Mouse (Mus musculus) hindbrain, embryonic 16.5 days (tissue): ENCODE results near the gene Slc25a10. TPM values are rescaled to one million over a fixed set of nuclear protein-coding genes. Genes with fewer than 3 reads are reported as not detected.

Experiments used
- ATAC-seq: fragments of 200-750 bp; cut with Nextera tagmentation; 2 replicates; pipeline ENCODE4 v1.8.0; 2017; ENCODE audit warnings: moderate TSS enrichment, moderate library complexity
- H3K27ac ChIP-seq: fragments of 300-500 bp; sonication (generic); 2 replicates; pipeline ENCODE4 v1.5.1; 2014; ENCODE audit warnings: low read depth, mild to moderate bottlenecking, control low read depth, low read length, moderate library complexity
- H3K27me3 ChIP-seq: fragments of 300-500 bp; sonication (generic); replicated peaks from 2 replicates; pipeline ENCODE4 v1.6.1; 2014; ENCODE audit warnings: low read length; ENCODE audit not compliant: control insufficient read depth, insufficient read depth
- H3K36me3 ChIP-seq: fragments of 300-500 bp; sonication (generic); 2 replicates; pipeline ENCODE4 v1.6.1; 2014; ENCODE audit warnings: mild to moderate bottlenecking, low read length, moderate library complexity, mixed read lengths; ENCODE audit not compliant: control insufficient read depth, insufficient read depth
- H3K4me1 ChIP-seq: fragments of 300-500 bp; sonication (generic); 2 replicates; pipeline ENCODE4 v1.6.1; 2014; ENCODE audit warnings: low read depth, low read length; ENCODE audit not compliant: control insufficient read depth, insufficient read depth
- H3K4me2 ChIP-seq: fragments of 300-500 bp; sonication (generic); 2 replicates; pipeline ENCODE4 v1.6.1; 2014; ENCODE audit warnings: mild to moderate bottlenecking, low read length, control low read depth, moderate library complexity
- H3K4me3 ChIP-seq: fragments of 300-500 bp; sonication (generic); 2 replicates; pipeline ENCODE4 v1.5.1; 2014; ENCODE audit warnings: mild to moderate bottlenecking, low read length, control low read depth, moderate library complexity
- H3K9ac ChIP-seq: fragments of 300-500 bp; sonication (generic); 2 replicates; pipeline ENCODE4 v1.6.1; 2014; ENCODE audit warnings: low read depth, mild to moderate bottlenecking, control low read depth, low read length, moderate library complexity
- H3K9me3 ChIP-seq: fragments of 300-500 bp; sonication (generic); 2 replicates; pipeline ENCODE4 v1.6.1; 2014; ENCODE audit warnings: mild to moderate bottlenecking, low read length, moderate library complexity; ENCODE audit not compliant: control insufficient read depth
- WGBS: fragments of 180-500 bp; shearing (Covaris S2); extraction: QIAGEN DNeasy Blood & Tissue Kit; methylation state at CpG from one replicate; pipeline ENCODE4 v1.1.7; 2014; 5-methylcytosine and 5-hydroxymethylcytosine counted together
- polyA plus RNA-seq: library from polyadenylated mRNA; unstranded; fragments of >200 nt; fragmentation: Nextera tagmentation; extraction: Ambion mirVana; gene quantifications from 2 replicates; pipeline ENCODE4 v1.2.1, GENCODE M21; 2015

Gene Slc25a10
- polyA plus RNA-seq, 1 experiment from 2014 or later: 31.2 TPM

GRCm38 (mm10) chr11:120501018-120501417 is 9.4 kb downstream of the Slc25a10 start:
- Histone ChIP-seq H3K27me3 (no peaks in the 10 kb centered on the region), H3K9me3 (no peaks in the 10 kb centered on the region), H3K27ac (no peak overlapping the region), H3K36me3 (peaks cover 11% of the 10 kb centered on the region; the same call in 1 of the 2 replicates), H3K4me1 (no peaks in the 10 kb centered on the region), H3K4me2 (no peak overlapping the region), H3K9ac (no peak overlapping the region), H3K4me3 (no peak overlapping the region)
- no peak for ATAC-seq
- 68% methylated on average over 6 of the region's 6 CpGs for WGBS

- Histone ChIP-seq H3K9me3 (no peaks in the 10 kb centered on the region), H3K27me3 (no peaks in the 10 kb centered on the region), H3K4me2 (no peak overlapping the region), H3K9ac (no peak overlapping the region), H3K27ac (no peak overlapping the region), H3K4me3 (no peak overlapping the region), H3K36me3 (peaks cover 8% of the 10 kb centered on the region; the same call in 1 of the 2 replicates), H3K4me1 (no peaks in the 10 kb centered on the region)
- ATAC-seq: no peak
- 90% methylated on average over 4 of the region's 4 CpGs for WGBS
These were observed 10.1 kb downstream of the Slc25a10 start for GRCm38 (mm10) chr11:120501701-120502100.

- 92% methylated on average over 3 of the region's 3 CpGs for WGBS
- ATAC-seq: no peak
- Histone ChIP-seq H3K27ac (no peak overlapping the region), H3K9me3 (no peaks in the 10 kb centered on the region), H3K4me2 (no peak overlapping the region), H3K9ac (no peak overlapping the region), H3K4me3 (no peak overlapping the region), H3K36me3 (no peaks in the 10 kb centered on the region), H3K27me3 (no peaks in the 10 kb centered on the region), H3K4me1 (peaks cover 5% of the 10 kb centered on the region; the same call in 1 of the 2 replicates)
These were observed 14.0 kb downstream of the Slc25a10 start for GRCm38 (mm10) chr11:120505661-120506060.

- WGBS: 59% methylated on average over 4 of the region's 4 CpGs
These were observed 15.3 kb downstream of the Slc25a10 start for GRCm38 (mm10) chr11:120506899-120507298.

GRCm38 (mm10) chr11:120507611-120508289 is 16.1 kb downstream of the Slc25a10 start:
- Histone ChIP-seq H3K27me3 (no peaks in the 10 kb centered on the region), H3K36me3 (no peaks in the 10 kb centered on the region), H3K4me3 (no peak overlapping the region), H3K27ac (no peak overlapping the region), H3K9me3 (no peaks in the 10 kb centered on the region), H3K4me1 (peaks cover 5% of the 10 kb centered on the region; the same call in 1 of the 2 replicates), H3K9ac (no peak overlapping the region), H3K4me2 (no peak overlapping the region)
- no peak for ATAC-seq
- 73% methylated on average over 13 of the region's 13 CpGs for WGBS

More at GRCm38 (mm10) chr11:120506899-120507298, 15.3 kb downstream of the Slc25a10 start:
- Histone ChIP-seq H3K27me3 (no peaks in the 10 kb centered on the region), H3K4me1 (peaks cover 5% of the 10 kb centered on the region; the same call in 1 of the 2 replicates), H3K9me3 (no peaks in the 10 kb centered on the region), H3K9ac (no peak overlapping the region), H3K4me2 (no peak overlapping the region), H3K36me3 (no peaks in the 10 kb centered on the region), H3K27ac (no peak overlapping the region), H3K4me3 (no peak overlapping the region)
- no peak for ATAC-seq

GRCm38 (mm10) chr11:120508290-120508870 is 16.7 kb downstream of the Slc25a10 start:
- no peak overlapping the region for H3K4me2 ChIP-seq
- no peak for ATAC-seq
- H3K9me3 ChIP-seq: no peaks in the 10 kb centered on the region
- peaks cover 5% of the 10 kb centered on the region; the same call in 1 of the 2 replicates for H3K4me1 ChIP-seq
- H3K36me3 ChIP-seq: no peaks in the 10 kb centered on the region
- H3K9ac ChIP-seq: no peak overlapping the region
- no peaks in the 10 kb centered on the region for H3K27me3 ChIP-seq
- no peak overlapping the region for H3K4me3 ChIP-seq
- 87% methylated on average over 9 of the region's 9 CpGs for WGBS
- no peak overlapping the region for H3K27ac ChIP-seq

- H3K9me3 ChIP-seq: no peaks in the 10 kb centered on the region
- no peaks in the 10 kb centered on the region for H3K36me3 ChIP-seq
- H3K4me2 ChIP-seq: no peak overlapping the region; the same call in 1 of the 2 replicates
- no peak overlapping the region for H3K27ac ChIP-seq
- WGBS: 52% methylated on average over 4 of the region's 4 CpGs
- no peaks in the 10 kb centered on the region for H3K27me3 ChIP-seq
- H3K4me1 ChIP-seq: peaks cover 5% of the 10 kb centered on the region; the same call in 1 of the 2 replicates
- no peak for ATAC-seq
- H3K4me3 ChIP-seq: no peak overlapping the region
- H3K9ac ChIP-seq: no peak overlapping the region
These were observed 18.3 kb downstream of the Slc25a10 start for GRCm38 (mm10) chr11:120509940-120510339.

- H3K4me3 ChIP-seq: no peak overlapping the region
- H3K4me1 ChIP-seq: peaks cover 5% of the 10 kb centered on the region; the same call in 1 of the 2 replicates
- H3K9ac ChIP-seq: peak overlapping the region; percentile 38; the same call in 1 of the 2 replicates
- H3K4me2 ChIP-seq: peak overlapping the region; percentile 44
- H3K27ac ChIP-seq: peak overlapping the region; percentile 44; the same call in 1 of the 2 replicates
- ATAC-seq: no peak
- H3K27me3 ChIP-seq: no peaks in the 10 kb centered on the region
- H3K36me3 ChIP-seq: no peaks in the 10 kb centered on the region
- WGBS: 7% methylated on average over 16 of the region's 16 CpGs
- H3K9me3 ChIP-seq: no peaks in the 10 kb centered on the region
These were observed 18.9 kb downstream of the Slc25a10 start for GRCm38 (mm10) chr11:120510375-120511030.
